Mouse (Mus musculus) E14TG2a.4 (cell line): ENCODE data around the gene Slc11a1.

Experiments
- CTCF ChIP-seq: conservative IDR thresholded peaks from 2 replicates; pipeline ENCODE4 v1.5.1; 2014; ENCODE audit warnings: low read length
- NANOG ChIP-seq: IDR thresholded peaks from 2 replicates; pipeline ENCODE4 v1.6.1; 2014; ENCODE audit warnings: borderline replicate concordance, low read length, mixed read lengths
- POU5F1 ChIP-seq: IDR thresholded peaks from 2 replicates; pipeline ENCODE4 v1.6.1; 2014; ENCODE audit warnings: low read length, borderline replicate concordance

DNA sequence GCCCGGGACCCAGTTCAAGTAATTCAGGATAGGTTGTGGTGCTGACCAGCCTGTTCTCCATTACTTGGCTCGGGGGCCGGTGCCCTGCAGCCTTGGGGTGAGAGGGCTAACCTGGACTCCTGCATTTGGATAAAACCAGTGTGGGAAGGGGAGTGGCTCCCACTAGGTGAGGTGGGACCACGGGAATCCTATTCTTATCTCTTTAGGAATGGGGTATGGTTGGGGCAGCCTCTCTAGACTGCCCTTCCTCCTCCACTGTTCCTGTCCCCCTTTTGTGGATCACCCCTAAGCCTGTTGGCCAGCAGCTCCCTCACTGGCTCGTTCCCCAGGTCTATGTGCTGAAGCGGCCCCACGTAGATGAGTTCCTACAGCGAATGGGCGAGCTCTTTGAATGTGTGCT lies 19.3 kb downstream of the Slc11a1 start:
- no peak for TF ChIP-seq CTCF
- TF ChIP-seq NANOG, result no peak
- TF ChIP-seq POU5F1, result no peak
